Mouse (Mus musculus) neural tube, embryonic 14.5 days (tissue): ENCODE results near the gene Omd. TPM values are rescaled to one million over a fixed set of nuclear protein-coding genes. Genes with fewer than 3 reads are reported as not detected.

Experiments
- ATAC-seq: fragments of 200-750 bp; cut with Nextera tagmentation; 2 replicates; pipeline ENCODE4 v1.8.0; 2017; ENCODE audit warnings: low read depth, mild to moderate bottlenecking, moderate TSS enrichment, moderate library complexity
- H3K27ac ChIP-seq: fragments of 300-500 bp; sonication (generic); 2 replicates; pipeline ENCODE4 v1.5.1; 2014; ENCODE audit warnings: low read depth, mild to moderate bottlenecking, control low read depth, low read length, moderate library complexity, mixed read lengths
- H3K27me3 ChIP-seq: fragments of 300-500 bp; sonication (generic); 2 replicates; pipeline ENCODE4 v1.6.1; 2014; ENCODE audit warnings: low read length; ENCODE audit not compliant: control insufficient read depth, insufficient read depth
- H3K36me3 ChIP-seq: fragments of 300-500 bp; sonication (generic); 2 replicates; pipeline ENCODE4 v1.6.1; 2014; ENCODE audit warnings: low read length, mixed read lengths; ENCODE audit not compliant: control insufficient read depth, insufficient read depth
- H3K4me1 ChIP-seq: fragments of 300-500 bp; sonication (generic); 2 replicates; pipeline ENCODE4 v1.6.1; 2014; ENCODE audit warnings: low read length; ENCODE audit not compliant: control insufficient read depth, insufficient read depth
- H3K4me2 ChIP-seq: fragments of 300-500 bp; sonication (generic); 2 replicates; pipeline ENCODE4 v1.6.1; 2014; ENCODE audit warnings: mild to moderate bottlenecking, low read depth, low read length, control low read depth
- H3K4me3 ChIP-seq: fragments of 300-500 bp; sonication (generic); 2 replicates; pipeline ENCODE4 v1.5.1; 2014; ENCODE audit warnings: low read depth, low read length, control low read depth, mixed read lengths
- H3K9ac ChIP-seq: fragments of 300-500 bp; sonication (generic); replicated peaks from 2 replicates; pipeline ENCODE4 v1.6.1; 2014; ENCODE audit warnings: low read depth, mild to moderate bottlenecking, control low read depth, low read length, mixed read lengths
- H3K9me3 ChIP-seq: fragments of 300-500 bp; sonication (generic); 2 replicates; pipeline ENCODE4 v1.6.1; 2016; ENCODE audit warnings: low read length; ENCODE audit not compliant: control insufficient read depth
- WGBS: fragments of 180-500 bp; shearing (Covaris S2); extraction: QIAGEN DNeasy Blood & Tissue Kit; methylation state at CpG from one replicate; pipeline ENCODE4 v1.1.7; 2014; 5-methylcytosine and 5-hydroxymethylcytosine counted together
- polyA plus RNA-seq: library from polyadenylated mRNA; unstranded; fragments of >200 nt; fragmentation: Nextera tagmentation; extraction: Ambion mirVana; gene quantifications from 2 replicates; pipeline ENCODE4 v1.2.1, GENCODE M21; 2014

Omd gene
- polyA plus RNA-seq, result 0.19 and 0.58 TPM in 2 replicates

GRCm38 (mm10) chr13:49581541-49582530 lies at the start of gene Omd:
Gene Omd, plus strand, starts transcription at chr13:49582462.
- no peaks in the 10 kb centered on the region for H3K36me3 ChIP-seq
- ATAC-seq, result no peak
- WGBS, result 86% methylated on average over 8 of the region's 8 CpGs

DNA sequence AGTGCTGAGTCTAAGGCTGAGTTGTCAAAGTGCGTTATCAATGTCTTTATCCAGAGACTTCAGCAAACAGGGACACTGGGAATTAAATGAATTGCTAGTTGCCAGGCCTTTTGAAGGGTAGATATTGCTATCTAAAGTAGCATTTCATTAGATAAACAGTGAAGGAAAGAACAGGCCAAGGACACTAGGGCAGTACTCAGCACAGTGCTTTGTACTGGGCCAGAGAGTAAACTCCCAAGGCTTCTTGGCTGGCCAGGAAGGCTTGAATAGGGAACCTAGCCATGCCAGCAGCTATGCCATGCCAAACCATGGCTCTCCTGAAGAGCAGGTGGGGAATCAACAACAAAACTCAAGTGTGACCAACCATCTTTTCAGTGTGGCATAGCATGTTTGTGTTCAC lies 45.3 kb upstream of the Omd start:
- Histone ChIP-seq H3K36me3 (no peaks in the 10 kb centered on the region), H3K9ac (no peak overlapping the region), H3K4me2 (no peak overlapping the region), H3K9me3 (no peaks in the 10 kb centered on the region), H3K27ac (no peak overlapping the region), H3K4me3 (no peak overlapping the region), H3K27me3 (no peaks in the 10 kb centered on the region), H3K4me1 (no peaks in the 10 kb centered on the region)
- 89% methylated on average over 1 of the region's 1 CpGs for WGBS
- no peak for ATAC-seq

More at GRCm38 (mm10) chr13:49581541-49582530, at the start of gene Omd:
- Histone ChIP-seq H3K9ac (no peak within 1 kb of the TSS), H3K4me3 (no peak within 1 kb of the TSS), H3K4me1 (no peaks in the 10 kb centered on the region), H3K9me3 (no peaks in the 10 kb centered on the region), H3K27ac (no peak within 1 kb of the TSS), H3K4me2 (no peak within 1 kb of the TSS), H3K27me3 (no peaks in the 10 kb centered on the region)

- no peaks in the 10 kb centered on the region for H3K9me3 ChIP-seq
- ATAC-seq, result no peak
Measured at GRCm38 (mm10) chr13:49538693-49539092, 43.6 kb upstream of the Omd start.

GRCm38 (mm10) chr13:49544279-49544678 lies 38.0 kb upstream of the Omd start, which contains the start of gene Aspn:
Gene Aspn, plus strand, starts transcription at chr13:49544443.
- H3K9ac ChIP-seq, result no peak within 1 kb of the TSS
- no peaks in the 10 kb centered on the region for H3K27me3 ChIP-seq
- no peak within 1 kb of the TSS for H3K27ac ChIP-seq
- no peaks in the 10 kb centered on the region for H3K9me3 ChIP-seq
- no peaks in the 10 kb centered on the region for H3K36me3 ChIP-seq
- no peak within 1 kb of the TSS for H3K4me2 ChIP-seq
- H3K4me3 ChIP-seq, result no peak within 1 kb of the TSS
- 81% methylated on average over 3 of the region's 3 CpGs for WGBS
- ATAC-seq, result no peak
- H3K4me1 ChIP-seq, result no peaks in the 10 kb centered on the region

More at GRCm38 (mm10) chr13:49538693-49539092, 43.6 kb upstream of the Omd start:
- no peaks in the 10 kb centered on the region for H3K36me3 ChIP-seq
- H3K27ac ChIP-seq, result no peak overlapping the region
- no peak overlapping the region for H3K4me2 ChIP-seq
- H3K4me1 ChIP-seq, result no peaks in the 10 kb centered on the region
- no peak overlapping the region for H3K4me3 ChIP-seq
- WGBS, result 94% methylated on average over 1 of the region's 1 CpGs
- H3K9ac ChIP-seq, result no peak overlapping the region
- H3K27me3 ChIP-seq, result no peaks in the 10 kb centered on the region

GRCm38 (mm10) chr13:49545646-49546045 lies 36.6 kb upstream of the Omd start:
- Histone ChIP-seq H3K4me2 (no peak overlapping the region), H3K4me3 (no peak overlapping the region), H3K4me1 (no peaks in the 10 kb centered on the region), H3K27me3 (no peaks in the 10 kb centered on the region), H3K36me3 (no peaks in the 10 kb centered on the region), H3K9ac (no peak overlapping the region), H3K27ac (no peak overlapping the region), H3K9me3 (no peaks in the 10 kb centered on the region)
- WGBS, result 76% methylated on average over 3 of the region's 3 CpGs
- no peak for ATAC-seq

DNA sequence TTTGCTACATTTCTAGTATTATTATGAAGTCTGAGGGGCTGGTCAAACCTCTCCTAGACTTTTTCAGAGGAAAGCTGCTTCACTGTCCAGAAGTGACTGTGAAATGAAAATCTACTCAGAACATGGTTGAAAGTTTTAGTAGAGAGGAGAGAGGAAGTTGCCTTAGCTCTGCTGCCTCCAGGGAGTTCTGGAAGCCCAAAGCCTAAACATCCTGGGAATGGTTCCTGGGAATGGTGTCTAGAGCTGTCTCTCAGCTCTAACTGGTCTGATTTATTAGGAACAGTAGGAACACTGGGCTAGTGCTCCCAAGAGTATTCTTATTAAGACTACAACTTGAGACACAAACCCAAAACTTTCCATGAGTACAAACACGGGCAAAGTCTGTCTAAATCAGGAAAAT lies 35.7 kb upstream of the Omd start:
- no peaks in the 10 kb centered on the region for H3K4me1 ChIP-seq
- 83% methylated on average over 1 of the region's 1 CpGs for WGBS
- no peak for ATAC-seq

GRCm38 (mm10) chr13:49547563-49548150 lies 34.6 kb upstream of the Omd start:
- Histone ChIP-seq H3K4me2 (no peak overlapping the region), H3K27ac (no peak overlapping the region)
- 89% methylated on average over 1 of the region's 1 CpGs for WGBS

More for the DNA sequence above, 35.7 kb upstream of the Omd start:
- no peak overlapping the region for H3K27ac ChIP-seq
- H3K9me3 ChIP-seq, result no peaks in the 10 kb centered on the region
- no peak overlapping the region for H3K4me3 ChIP-seq
- H3K9ac ChIP-seq, result no peak overlapping the region
- H3K27me3 ChIP-seq, result no peaks in the 10 kb centered on the region
- H3K4me2 ChIP-seq, result no peak overlapping the region
- no peaks in the 10 kb centered on the region for H3K36me3 ChIP-seq

DNA sequence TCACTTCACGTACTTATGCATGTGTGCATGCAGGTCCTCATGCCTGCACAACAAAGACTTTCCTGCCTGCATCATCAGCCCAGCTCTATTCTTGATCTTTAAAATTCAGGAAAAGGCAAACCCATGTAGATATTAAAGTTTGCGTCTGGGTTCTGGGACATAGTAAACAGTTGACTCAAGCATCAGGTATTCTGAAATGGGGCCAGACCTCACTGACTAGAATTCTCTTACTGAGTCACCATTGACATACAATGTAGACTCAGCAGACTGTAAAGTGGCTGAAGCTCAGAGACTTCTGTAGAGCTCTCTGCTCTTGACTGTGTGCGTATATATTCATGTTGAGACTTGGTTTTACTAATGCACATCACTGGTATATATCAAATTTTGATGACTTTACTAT lies 32.6 kb upstream of the Omd start:
- no peaks in the 10 kb centered on the region for H3K9me3 ChIP-seq
- no peak overlapping the region for H3K9ac ChIP-seq
- 96% methylated on average over 3 of the region's 3 CpGs for WGBS
- no peaks in the 10 kb centered on the region for H3K4me1 ChIP-seq
- ATAC-seq, result no peak
- H3K4me3 ChIP-seq, result no peak overlapping the region
- H3K27ac ChIP-seq, result no peak overlapping the region
- no peaks in the 10 kb centered on the region for H3K27me3 ChIP-seq
- no peaks in the 10 kb centered on the region for H3K36me3 ChIP-seq
- H3K4me2 ChIP-seq, result no peak overlapping the region

More at GRCm38 (mm10) chr13:49547563-49548150, 34.6 kb upstream of the Omd start:
- no peaks in the 10 kb centered on the region for H3K9me3 ChIP-seq
- no peak overlapping the region for H3K9ac ChIP-seq
- no peaks in the 10 kb centered on the region for H3K27me3 ChIP-seq
- H3K36me3 ChIP-seq, result no peaks in the 10 kb centered on the region
- no peak overlapping the region for H3K4me3 ChIP-seq
- no peaks in the 10 kb centered on the region for H3K4me1 ChIP-seq
- ATAC-seq, result no peak

DNA sequence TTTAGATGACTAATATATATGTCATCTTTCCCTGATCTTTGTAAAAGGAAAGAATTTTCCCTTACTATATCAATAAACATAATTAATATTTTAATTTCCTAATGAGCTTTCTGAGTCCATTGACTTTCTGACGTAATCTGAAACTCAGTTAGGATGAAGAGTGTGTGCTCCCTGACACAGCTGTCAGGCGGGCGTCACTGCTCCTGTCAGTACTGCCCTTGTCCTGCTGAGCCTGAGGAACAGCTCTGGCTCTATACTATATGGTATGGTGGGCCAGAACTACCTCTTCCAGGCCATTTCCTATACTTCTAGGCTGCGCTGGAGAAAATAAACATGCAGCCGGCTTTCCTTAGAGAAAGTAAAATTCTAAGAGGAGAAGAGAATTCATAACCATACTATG lies 27.7 kb upstream of the Omd start:
- H3K4me2 ChIP-seq, result no peak overlapping the region
- no peak for ATAC-seq
- 87% methylated on average over 5 of the region's 5 CpGs for WGBS

More for the DNA sequence above, 27.7 kb upstream of the Omd start:
- H3K4me3 ChIP-seq, result no peak overlapping the region
- H3K27ac ChIP-seq, result no peak overlapping the region
- no peaks in the 10 kb centered on the region for H3K4me1 ChIP-seq
- no peak overlapping the region for H3K9ac ChIP-seq
- no peaks in the 10 kb centered on the region for H3K9me3 ChIP-seq
- H3K27me3 ChIP-seq, result no peaks in the 10 kb centered on the region
- H3K36me3 ChIP-seq, result no peaks in the 10 kb centered on the region
